ENCODE assay signal across 18 mouse cellular contexts in genomic region chr8:120038741-120039140, GRCm38 (mm10). TPM values are rescaled to one million over a fixed set of nuclear protein-coding genes. Genes with fewer than 3 reads are reported as not detected.
"Had no signal": no experiment of that assay in that cellular context is flagged by ENCODE, and none has a peak within 500 bp of the region (broad histone marks: within the 10 kb centered on the region; RNA-seq: fewer than 3 reads in every experiment).

No protein-coding gene starts in this region.

- H3K27ac ChIP-seq: lung, embryonic 15.5 days; macrophage; midbrain, embryonic 13.5 days; midbrain, embryonic 15.5 days; neural tube, embryonic 12.5 days; stomach, embryonic 15.5 days; stomach, postnatal 0 days had no signal

- H3K27me3 ChIP-seq: lung, embryonic 15.5 days; midbrain, embryonic 13.5 days; midbrain, embryonic 15.5 days; neural tube, embryonic 12.5 days; stomach, embryonic 15.5 days had no signal

- ATAC-seq: lung, postnatal 0 days; midbrain, embryonic 13.5 days; midbrain, embryonic 15.5 days had no signal

- H3K36me3 ChIP-seq: lung, embryonic 15.5 days; midbrain, embryonic 13.5 days; midbrain, embryonic 15.5 days; neural tube, embryonic 12.5 days; stomach, embryonic 15.5 days had no signal

- DNase-seq: lung, adult 2 months; lung, postnatal 14 days; lung, postnatal 36 days; right cerebral cortex, postnatal 14 days; thymus, adult 2 months; thymus, postnatal 25 days; thymus, postnatal 4 days had no signal

- H3K4me1 ChIP-seq: midbrain, embryonic 15.5 days had no signal

- H3K4me2 ChIP-seq: lung, embryonic 15.5 days; midbrain, embryonic 11.5 days; midbrain, embryonic 13.5 days; midbrain, embryonic 15.5 days; neural tube, embryonic 12.5 days; stomach, embryonic 15.5 days had no signal

- H3K4me3 ChIP-seq: lung, embryonic 15.5 days; megakaryocyte, embryonic 14.5 days; midbrain, embryonic 13.5 days; midbrain, embryonic 15.5 days; neural tube, embryonic 12.5 days; stomach, embryonic 15.5 days had no signal

- H3K9ac ChIP-seq: lung, embryonic 15.5 days; midbrain, embryonic 13.5 days; midbrain, embryonic 15.5 days; neural tube, embryonic 12.5 days; stomach, embryonic 15.5 days had no signal

- H3K9me3 ChIP-seq: lung, embryonic 15.5 days; midbrain, embryonic 13.5 days; midbrain, embryonic 15.5 days; neural tube, embryonic 12.5 days; stomach, embryonic 15.5 days had no signal

RNA-seq across cellular contexts. Expression of gene Crispld2, which starts 46.5 kb away (rescaled TPM):
- total RNA-seq: monocyte, adult 5-6 weeks had no signal
